Mouse (Mus musculus): ENCODE results near the gene Ddx47. TPM values are rescaled to one million over a fixed set of nuclear protein-coding genes. Genes with fewer than 3 reads are reported as not detected.

Gene Ddx47
- polyA plus RNA-seq, 1 experiment: 121 TPM

DNA sequence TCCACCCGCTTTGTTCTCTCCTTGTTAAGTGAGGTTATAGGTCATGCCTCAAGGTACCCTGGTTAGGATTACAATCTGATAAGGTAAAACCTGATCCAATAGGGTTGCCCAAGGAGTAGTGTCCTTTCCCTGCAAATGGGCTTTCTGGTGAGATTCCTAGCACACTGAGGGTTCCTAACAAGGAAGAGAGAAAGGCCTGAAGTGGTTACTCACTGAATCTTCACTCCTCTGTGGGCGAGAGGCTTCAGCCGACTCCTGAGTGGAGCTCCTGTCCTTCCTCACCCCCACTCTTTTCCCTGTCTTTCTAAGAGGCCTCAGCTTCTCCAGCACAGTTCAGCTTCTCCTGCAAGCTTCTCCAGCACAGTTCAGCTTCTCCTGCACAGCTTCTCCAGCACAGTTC is 12.6 kb upstream of the Ddx47 start:
- Histone ChIP-seq H3K4me1 (ENCODE audit: control insufficient read depth, insufficient read depth, low read length) (peaks cover 10% of the 10 kb centered on the region), H3K4me3 (ENCODE audit: insufficient read depth, low read length) (no peak overlapping the region), H3K27ac (ENCODE audit: insufficient read depth, low read length) (no peak overlapping the region)
- TF ChIP-seq POLR2A (IDR thresholded peaks at IDR 0.05; ENCODE audit: low read depth, low read length): no peak
- TF ChIP-seq CTCF (IDR thresholded peaks at IDR 0.05; ENCODE audit: borderline replicate concordance, insufficient read depth, low read length): no peak

DNA sequence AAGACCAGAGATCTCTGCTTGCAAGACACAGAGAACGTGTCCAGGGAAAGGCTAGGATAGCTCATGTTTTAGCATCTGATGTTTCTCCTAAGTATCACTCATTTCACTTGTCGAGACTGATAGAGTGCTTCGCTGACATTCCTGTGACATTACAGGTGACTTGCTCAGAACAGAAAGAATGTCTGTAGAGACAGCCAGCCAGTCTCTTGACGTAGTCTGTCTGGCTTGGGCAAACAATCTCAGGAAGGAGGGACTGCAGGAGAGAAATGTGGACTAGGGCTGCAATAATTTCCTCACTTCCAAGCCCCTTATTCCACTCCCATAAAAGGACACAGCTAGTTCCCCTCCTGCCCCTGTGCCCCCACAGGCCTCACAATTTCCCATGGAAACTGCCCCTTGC is 11.1 kb upstream of the Ddx47 start:
- H3K27ac ChIP-seq (ENCODE audit: insufficient read depth, low read length): peak overlapping the region; percentile 60; the same call in 1 of the 2 replicates
- H3K4me1 ChIP-seq (ENCODE audit: control insufficient read depth, insufficient read depth, low read length): peaks cover 6% of the 10 kb centered on the region; the same call in 1 of the 2 replicates
- TF ChIP-seq POLR2A (IDR thresholded peaks at IDR 0.05; ENCODE audit: low read depth, low read length) (no peak), CTCF (IDR thresholded peaks at IDR 0.05; ENCODE audit: borderline replicate concordance, insufficient read depth, low read length) (no peak)
- H3K4me3 ChIP-seq (ENCODE audit: insufficient read depth, low read length): no peak overlapping the region

DNA sequence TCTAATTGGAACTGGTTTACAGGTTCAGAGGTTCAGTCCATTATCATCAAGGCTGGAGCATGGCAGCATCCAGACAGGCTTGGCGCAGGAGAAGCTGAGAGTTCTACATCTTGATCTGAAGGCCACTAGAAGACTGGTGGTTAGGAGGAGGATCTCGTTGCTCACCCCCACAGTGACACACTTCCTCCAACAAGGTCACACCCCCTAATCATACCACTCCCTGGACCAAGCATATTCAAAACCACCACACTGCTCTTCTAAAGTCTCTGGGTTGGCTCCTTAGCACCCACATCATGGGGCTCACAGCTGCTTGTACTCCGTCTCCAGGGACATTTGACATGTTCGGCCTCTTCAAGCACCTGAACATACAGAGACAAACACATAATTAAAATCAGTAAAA is 9.4 kb upstream of the Ddx47 start:
- Histone ChIP-seq H3K27ac (ENCODE audit: insufficient read depth, low read length) (no peak overlapping the region), H3K4me1 (ENCODE audit: control insufficient read depth, insufficient read depth, low read length) (peaks cover 6% of the 10 kb centered on the region; the same call in 1 of the 2 replicates), H3K4me3 (ENCODE audit: insufficient read depth, low read length) (no peak overlapping the region)
- TF ChIP-seq CTCF (IDR thresholded peaks at IDR 0.05; ENCODE audit: borderline replicate concordance, insufficient read depth, low read length) (no peak), POLR2A (IDR thresholded peaks at IDR 0.05; ENCODE audit: low read depth, low read length) (no peak)

DNA sequence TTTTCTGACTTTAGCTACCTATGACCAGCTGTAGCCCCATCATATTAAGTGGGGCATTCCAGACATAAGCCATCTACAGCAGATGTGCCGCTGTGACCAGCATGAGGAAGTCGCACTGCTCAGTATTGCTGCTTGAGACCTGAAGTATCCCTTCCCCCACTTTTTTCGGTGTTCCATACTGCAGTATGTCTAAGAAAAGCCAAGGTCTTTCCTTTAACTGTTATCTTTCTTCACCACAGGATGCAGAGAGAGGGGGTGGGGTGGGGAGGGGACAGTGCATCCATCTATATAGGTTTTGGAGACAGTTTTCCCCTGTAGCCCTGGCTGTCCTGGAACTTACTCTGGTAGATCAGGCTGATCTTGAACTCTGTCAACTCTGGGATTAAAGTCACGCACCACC is 5.0 kb upstream of the Ddx47 start:
- TF ChIP-seq POLR2A (IDR thresholded peaks at IDR 0.05; ENCODE audit: low read depth, low read length) (no peak), CTCF (IDR thresholded peaks at IDR 0.05; ENCODE audit: borderline replicate concordance, insufficient read depth, low read length) (no peak)
- no peak overlapping the region for H3K4me3 ChIP-seq (ENCODE audit: insufficient read depth, low read length)
- H3K27ac ChIP-seq (ENCODE audit: insufficient read depth, low read length): no peak overlapping the region
- no peaks in the 10 kb centered on the region for H3K4me1 ChIP-seq (ENCODE audit: control insufficient read depth, insufficient read depth, low read length)

DNA sequence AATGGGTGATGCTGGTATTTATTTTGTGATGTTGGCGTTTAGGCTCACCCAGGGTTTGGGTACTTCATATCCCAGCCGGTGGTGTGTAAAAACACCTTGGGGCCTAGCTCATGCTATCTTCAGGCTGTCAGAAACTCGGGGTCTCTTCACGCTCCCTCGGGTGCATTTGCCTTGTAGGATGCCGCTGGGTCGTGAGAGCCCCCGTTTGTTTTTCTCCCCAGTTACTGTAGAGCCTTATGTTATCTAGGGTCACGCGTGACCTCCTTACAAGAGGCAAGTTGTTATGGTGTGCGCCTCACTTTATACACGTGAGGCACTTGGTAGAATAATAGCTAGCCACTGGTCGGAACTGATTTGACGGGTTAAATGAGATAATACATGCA is 313 bp downstream of the Ddx47 start:
- Histone ChIP-seq H3K4me3 (ENCODE audit: insufficient read depth, low read length) (peak overlapping the region; percentile 94), H3K4me1 (ENCODE audit: control insufficient read depth, insufficient read depth, low read length) (peaks cover 2% of the 10 kb centered on the region; the same call in 1 of the 2 replicates), H3K27ac (ENCODE audit: insufficient read depth, low read length) (no peak overlapping the region)
- no peak for TF ChIP-seq POLR2A (IDR thresholded peaks at IDR 0.05; ENCODE audit: low read depth, low read length)
- no peak for TF ChIP-seq CTCF (IDR thresholded peaks at IDR 0.05; ENCODE audit: borderline replicate concordance, insufficient read depth, low read length)

DNA sequence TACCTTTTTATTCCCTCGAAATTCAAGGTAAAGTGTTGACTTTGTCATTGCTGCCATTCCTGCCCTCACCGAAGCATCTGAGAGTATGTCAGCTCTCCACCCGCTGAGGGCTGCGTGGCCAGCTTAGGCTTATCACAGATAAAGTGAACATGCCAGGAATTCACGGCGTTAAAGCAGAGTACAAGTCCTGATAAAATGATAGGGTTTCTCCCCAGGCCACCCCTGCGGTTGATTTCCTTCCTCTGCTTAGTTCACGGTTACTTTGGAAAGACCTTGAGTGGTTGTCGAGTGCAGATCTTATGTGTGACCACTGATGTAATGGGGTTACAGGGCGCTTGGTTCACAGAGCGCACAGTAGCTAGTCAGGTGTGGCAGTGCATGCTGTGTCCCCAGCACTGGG is 5.8 kb downstream of the Ddx47 start:
- H3K4me1 ChIP-seq (ENCODE audit: control insufficient read depth, insufficient read depth, low read length): peaks cover 2% of the 10 kb centered on the region; the same call in 1 of the 2 replicates
- no peak for TF ChIP-seq POLR2A (IDR thresholded peaks at IDR 0.05; ENCODE audit: low read depth, low read length)
- no peak for TF ChIP-seq CTCF (IDR thresholded peaks at IDR 0.05; ENCODE audit: borderline replicate concordance, insufficient read depth, low read length)
- no peak overlapping the region for H3K4me3 ChIP-seq (ENCODE audit: insufficient read depth, low read length)
- no peak overlapping the region for H3K27ac ChIP-seq (ENCODE audit: insufficient read depth, low read length)

DNA sequence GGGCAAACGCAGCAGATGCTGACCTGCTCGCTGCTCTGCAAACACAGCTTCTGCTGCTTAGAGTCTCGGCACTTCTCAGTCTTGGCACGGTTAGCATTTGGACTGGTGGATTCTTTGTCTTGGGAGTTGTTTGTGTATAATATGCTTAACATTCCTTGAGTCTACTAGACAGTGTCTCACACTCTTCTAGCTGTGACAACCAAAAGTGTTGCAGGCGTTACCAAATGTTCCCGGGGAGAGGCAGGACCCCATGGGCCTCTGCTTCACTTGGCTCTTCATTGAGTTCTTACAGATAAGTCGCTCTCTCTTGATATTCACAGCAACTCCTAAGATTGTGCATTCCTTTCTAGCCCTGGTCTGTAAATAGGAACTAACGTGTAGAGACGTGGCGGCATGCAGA is 8.2 kb downstream of the Ddx47 start:
- H3K4me1 ChIP-seq (ENCODE audit: control insufficient read depth, insufficient read depth, low read length): no peaks in the 10 kb centered on the region
- H3K27ac ChIP-seq (ENCODE audit: insufficient read depth, low read length): no peak overlapping the region
- H3K4me3 ChIP-seq (ENCODE audit: insufficient read depth, low read length): no peak overlapping the region
- TF ChIP-seq CTCF (IDR thresholded peaks at IDR 0.05; ENCODE audit: borderline replicate concordance, insufficient read depth, low read length) (no peak), POLR2A (IDR thresholded peaks at IDR 0.05; ENCODE audit: low read depth, low read length) (no peak)

DNA sequence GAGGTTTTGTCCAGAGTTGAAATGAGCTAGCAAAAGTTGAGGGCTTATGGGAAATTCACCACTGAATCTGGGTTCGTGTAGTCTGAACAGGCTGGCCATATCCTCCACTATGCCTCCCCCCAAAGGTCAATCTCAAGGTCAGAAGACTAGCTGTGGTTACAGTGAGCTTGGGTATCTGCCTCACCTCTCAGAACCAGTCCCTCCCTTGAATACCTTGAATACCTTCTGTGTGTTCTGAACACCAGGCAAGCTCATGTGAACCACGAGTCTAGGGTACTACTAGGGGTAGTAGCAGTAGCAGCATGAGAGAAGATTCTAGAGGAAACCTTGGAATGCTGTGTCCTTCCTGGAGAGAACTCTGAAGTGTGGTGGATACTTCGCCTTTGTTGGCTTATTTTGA is 10.2 kb downstream of the Ddx47 start:
- Histone ChIP-seq H3K27ac (ENCODE audit: insufficient read depth, low read length) (no peak overlapping the region), H3K4me3 (ENCODE audit: insufficient read depth, low read length) (no peak overlapping the region), H3K4me1 (ENCODE audit: control insufficient read depth, insufficient read depth, low read length) (peaks cover 4% of the 10 kb centered on the region; the same call in 1 of the 2 replicates)
- TF ChIP-seq POLR2A (IDR thresholded peaks at IDR 0.05; ENCODE audit: low read depth, low read length): no peak
- no peak for TF ChIP-seq CTCF (IDR thresholded peaks at IDR 0.05; ENCODE audit: borderline replicate concordance, insufficient read depth, low read length)

DNA sequence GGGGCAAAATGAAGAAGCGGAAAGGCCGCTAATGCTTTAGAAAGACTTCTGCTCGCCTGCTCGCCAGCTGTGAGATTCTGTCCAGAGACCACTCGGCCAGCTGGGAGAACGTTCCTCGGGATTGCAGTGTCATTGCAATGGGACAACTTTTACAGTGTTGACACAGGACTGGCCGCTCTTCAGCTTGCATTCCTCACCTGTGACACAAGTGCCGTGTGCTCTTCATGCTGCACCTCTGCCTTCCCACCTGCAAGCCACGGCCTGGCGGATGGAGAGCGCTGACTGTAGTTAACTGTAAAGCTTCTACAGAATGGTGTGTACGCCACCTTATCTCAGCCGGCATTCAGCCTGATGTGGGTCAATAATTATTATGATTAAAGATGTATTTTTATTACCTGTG is 12.0 kb downstream of the Ddx47 start:
- no peak overlapping the region for H3K27ac ChIP-seq (ENCODE audit: insufficient read depth, low read length)
- H3K4me3 ChIP-seq (ENCODE audit: insufficient read depth, low read length): no peak overlapping the region
- TF ChIP-seq CTCF (IDR thresholded peaks at IDR 0.05; ENCODE audit: borderline replicate concordance, insufficient read depth, low read length) (no peak), POLR2A (IDR thresholded peaks at IDR 0.05; ENCODE audit: low read depth, low read length) (no peak)
- peaks cover 6% of the 10 kb centered on the region; the same call in 1 of the 2 replicates for H3K4me1 ChIP-seq (ENCODE audit: control insufficient read depth, insufficient read depth, low read length)

DNA sequence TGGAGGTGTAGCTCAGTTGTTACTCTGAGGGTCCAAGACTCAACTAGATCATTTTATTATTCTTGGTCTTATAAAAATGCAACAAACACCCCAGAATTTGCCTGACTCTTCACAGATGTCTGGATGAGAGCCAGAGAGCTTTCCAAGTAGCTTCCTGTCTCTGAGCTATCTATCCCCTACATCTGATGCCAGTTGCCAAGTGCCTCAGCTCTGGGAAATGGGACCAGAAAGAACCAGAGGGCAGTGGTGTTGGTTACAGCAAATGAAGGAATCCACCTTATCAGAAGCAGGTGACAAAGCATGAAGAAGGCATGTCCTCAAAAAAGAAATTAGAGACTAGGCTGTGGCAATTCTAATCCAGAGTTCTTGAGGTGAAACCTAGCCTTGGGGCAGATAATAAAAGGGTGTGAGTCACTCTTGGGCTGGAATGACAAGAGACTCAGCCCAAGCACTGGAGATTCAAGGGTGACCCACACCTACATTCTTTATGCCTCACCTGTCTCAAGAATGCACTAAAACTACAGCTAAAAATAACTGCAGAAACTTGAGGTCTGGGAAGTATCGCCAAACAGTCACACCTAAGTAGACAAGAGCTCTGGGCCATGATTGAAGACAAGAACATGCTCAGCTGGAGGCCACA is 13.5 kb downstream of the Ddx47 start:
- Histone ChIP-seq H3K4me1 (ENCODE audit: control insufficient read depth, insufficient read depth, low read length) (peaks cover 6% of the 10 kb centered on the region; the same call in 1 of the 2 replicates), H3K4me3 (ENCODE audit: insufficient read depth, low read length) (no peak overlapping the region), H3K27ac (ENCODE audit: insufficient read depth, low read length) (no peak overlapping the region)
- no peak for TF ChIP-seq CTCF (IDR thresholded peaks at IDR 0.05; ENCODE audit: borderline replicate concordance, insufficient read depth, low read length)
- no peak for TF ChIP-seq POLR2A (IDR thresholded peaks at IDR 0.05; ENCODE audit: low read depth, low read length)

All from embryonic fibroblast, embryonic 13.5 days (primary cell).